Mouse (Mus musculus): ENCODE results near the gene Ptprn2.

Gene Ptprn2

GRCm38 (mm10) chr12:117141394-117141793 is 655.9 kb downstream of the Ptprn2 start:
- H3K27me3 ChIP-seq (ENCODE audit: control insufficient read depth, insufficient read depth, low read length, poor library complexity, severe bottlenecking) = no peaks in the 10 kb centered on the region
- no peaks in the 10 kb centered on the region for H3K36me3 ChIP-seq (ENCODE audit: control insufficient read depth, insufficient read depth, low read length, poor library complexity, severe bottlenecking)
- no peak for DNase-seq (ENCODE audit: low read depth, low spot score)

- Histone ChIP-seq H3K36me3 (ENCODE audit: control insufficient read depth, insufficient read depth, low read length, poor library complexity, severe bottlenecking) (no peaks in the 10 kb centered on the region), H3K27me3 (ENCODE audit: control insufficient read depth, insufficient read depth, low read length, poor library complexity, severe bottlenecking) (no peaks in the 10 kb centered on the region; the same call in 1 of the 2 replicates)
- no peak for DNase-seq (ENCODE audit: low read depth, low spot score)
Measured at GRCm38 (mm10) chr12:117149176-117149575, 663.7 kb downstream of the Ptprn2 start.

- Histone ChIP-seq H3K36me3 (ENCODE audit: control insufficient read depth, insufficient read depth, low read length, poor library complexity, severe bottlenecking) (no peaks in the 10 kb centered on the region), H3K27me3 (ENCODE audit: control insufficient read depth, insufficient read depth, low read length, poor library complexity, severe bottlenecking) (no peaks in the 10 kb centered on the region; the same call in 1 of the 2 replicates)
- no peak for DNase-seq (ENCODE audit: low read depth, low spot score)
Measured at GRCm38 (mm10) chr12:117150611-117151395, 665.3 kb downstream of the Ptprn2 start.

- no peaks in the 10 kb centered on the region for H3K36me3 ChIP-seq (ENCODE audit: control insufficient read depth, insufficient read depth, low read length, poor library complexity, severe bottlenecking)
- no peaks in the 10 kb centered on the region; the same call in 1 of the 2 replicates for H3K27me3 ChIP-seq (ENCODE audit: control insufficient read depth, insufficient read depth, low read length, poor library complexity, severe bottlenecking)
- no peak for DNase-seq (ENCODE audit: low read depth, low spot score)
Measured at GRCm38 (mm10) chr12:117151611-117152010, 666.1 kb downstream of the Ptprn2 start.

GRCm38 (mm10) chr12:117152366-117153165 is 667.0 kb downstream of the Ptprn2 start:
- no peaks in the 10 kb centered on the region; the same call in 1 of the 2 replicates for H3K27me3 ChIP-seq (ENCODE audit: control insufficient read depth, insufficient read depth, low read length, poor library complexity, severe bottlenecking)
- DNase-seq (ENCODE audit: low read depth, low spot score) = no peak
- no peaks in the 10 kb centered on the region for H3K36me3 ChIP-seq (ENCODE audit: control insufficient read depth, insufficient read depth, low read length, poor library complexity, severe bottlenecking)

- H3K27me3 ChIP-seq (ENCODE audit: control insufficient read depth, insufficient read depth, low read length, poor library complexity, severe bottlenecking) = no peaks in the 10 kb centered on the region; the same call in 1 of the 2 replicates
- no peaks in the 10 kb centered on the region for H3K36me3 ChIP-seq (ENCODE audit: control insufficient read depth, insufficient read depth, low read length, poor library complexity, severe bottlenecking)
- DNase-seq (ENCODE audit: low read depth, low spot score) = no peak
Measured at GRCm38 (mm10) chr12:117153166-117153480, 667.6 kb downstream of the Ptprn2 start.

GRCm38 (mm10) chr12:117153671-117154355 is 668.3 kb downstream of the Ptprn2 start:
- Histone ChIP-seq H3K27me3 (ENCODE audit: control insufficient read depth, insufficient read depth, low read length, poor library complexity, severe bottlenecking) (no peaks in the 10 kb centered on the region; the same call in 1 of the 2 replicates), H3K36me3 (ENCODE audit: control insufficient read depth, insufficient read depth, low read length, poor library complexity, severe bottlenecking) (no peaks in the 10 kb centered on the region)
- no peak for DNase-seq (ENCODE audit: low read depth, low spot score)

GRCm38 (mm10) chr12:117154356-117155243 is 669.1 kb downstream of the Ptprn2 start:
- H3K36me3 ChIP-seq (ENCODE audit: control insufficient read depth, insufficient read depth, low read length, poor library complexity, severe bottlenecking) = no peaks in the 10 kb centered on the region
- DNase-seq (ENCODE audit: low read depth, low spot score) = no peak

GRCm38 (mm10) chr12:117155307-117156220 is 670.0 kb downstream of the Ptprn2 start:
- H3K27me3 ChIP-seq (ENCODE audit: control insufficient read depth, insufficient read depth, low read length, poor library complexity, severe bottlenecking) = no peaks in the 10 kb centered on the region; the same call in 1 of the 2 replicates
- no peak for DNase-seq (ENCODE audit: low read depth, low spot score)
- H3K36me3 ChIP-seq (ENCODE audit: control insufficient read depth, insufficient read depth, low read length, poor library complexity, severe bottlenecking) = no peaks in the 10 kb centered on the region

More at GRCm38 (mm10) chr12:117154356-117155243, 669.1 kb downstream of the Ptprn2 start:
- H3K27me3 ChIP-seq (ENCODE audit: control insufficient read depth, insufficient read depth, low read length, poor library complexity, severe bottlenecking) = no peaks in the 10 kb centered on the region; the same call in 1 of the 2 replicates

- no peak for DNase-seq (ENCODE audit: low read depth, low spot score)
- Histone ChIP-seq H3K27me3 (ENCODE audit: control insufficient read depth, insufficient read depth, low read length, poor library complexity, severe bottlenecking) (no peaks in the 10 kb centered on the region; the same call in 1 of the 2 replicates), H3K36me3 (ENCODE audit: control insufficient read depth, insufficient read depth, low read length, poor library complexity, severe bottlenecking) (no peaks in the 10 kb centered on the region)
Measured at GRCm38 (mm10) chr12:117156256-117156655, 670.7 kb downstream of the Ptprn2 start.

- Histone ChIP-seq H3K27me3 (ENCODE audit: control insufficient read depth, insufficient read depth, low read length, poor library complexity, severe bottlenecking) (no peaks in the 10 kb centered on the region; the same call in 1 of the 2 replicates), H3K36me3 (ENCODE audit: control insufficient read depth, insufficient read depth, low read length, poor library complexity, severe bottlenecking) (no peaks in the 10 kb centered on the region)
- DNase-seq (ENCODE audit: low read depth, low spot score) = no peak
Measured at GRCm38 (mm10) chr12:117156786-117157185, 671.3 kb downstream of the Ptprn2 start.

- Histone ChIP-seq H3K36me3 (ENCODE audit: control insufficient read depth, insufficient read depth, low read length, poor library complexity, severe bottlenecking) (no peaks in the 10 kb centered on the region), H3K27me3 (ENCODE audit: control insufficient read depth, insufficient read depth, low read length, poor library complexity, severe bottlenecking) (no peaks in the 10 kb centered on the region; the same call in 1 of the 2 replicates)
- no peak for DNase-seq (ENCODE audit: low read depth, low spot score)
Measured at GRCm38 (mm10) chr12:117157249-117157648, 671.7 kb downstream of the Ptprn2 start.

All from splenic B cell, adult 2 months (primary cell).